Mouse (Mus musculus) bone marrow, adult 2 months (tissue): ENCODE data around the gene Gngt2.

Source experiments
- CTCF ChIP-seq: fragments of 200-500 bp; IDR thresholded peaks from 2 replicates; pipeline ENCODE4 v1.5.1; 2011; ENCODE audit warnings: low read length, control low read depth; ENCODE audit not compliant: control insufficient read depth, insufficient read depth
- POLR2A ChIP-seq: fragments of 200-500 bp; IDR thresholded peaks from 2 replicates; pipeline ENCODE4 v1.6.1; 2011; ENCODE audit warnings: low read depth, mild to moderate bottlenecking, control low read depth, low read length, borderline replicate concordance; ENCODE audit not compliant: control insufficient read depth

GRCm38 (mm10) chr11:95795582-95795981 lies 41.4 kb upstream of the Gngt2 start:
- TF ChIP-seq CTCF (no peak), POLR2A (no peak)
